Mouse (Mus musculus) left cerebral cortex, postnatal 36 days (tissue): Measurements from ENCODE around the gene Zfp62. TPM values are rescaled to one million over a fixed set of nuclear protein-coding genes. Genes with fewer than 3 reads are reported as not detected.
"Not testable (repeated sequence)": the region's sequence is repeated elsewhere in the genome, so short reads cannot be mapped to it uniquely, and the experiment has no call there.

ENCODE experiments used
- DNase-seq, 2 experiments: peaks; one replicate each; pipeline ENCODE4 v3.0.0; 2021 to 2022; ENCODE audit warnings: low spot score in 2 of 2, mixed read lengths in 1 of 2
- intact Hi-C: fragments of 180-260 bp; cut with DNase I; formaldehyde crosslinking; loops from one replicate; pipeline ENCODE4 v1.15.1; 2025
- total RNA-seq, 2 experiments: library from RNA; stranded (reverse); gene quantifications; 2 replicates each; pipeline ENCODE4 v1.2.3; 2021

The Zfp62 gene
- total RNA-seq = 10 to 100 TPM; 45.8 to 55.7 TPM

DNA sequence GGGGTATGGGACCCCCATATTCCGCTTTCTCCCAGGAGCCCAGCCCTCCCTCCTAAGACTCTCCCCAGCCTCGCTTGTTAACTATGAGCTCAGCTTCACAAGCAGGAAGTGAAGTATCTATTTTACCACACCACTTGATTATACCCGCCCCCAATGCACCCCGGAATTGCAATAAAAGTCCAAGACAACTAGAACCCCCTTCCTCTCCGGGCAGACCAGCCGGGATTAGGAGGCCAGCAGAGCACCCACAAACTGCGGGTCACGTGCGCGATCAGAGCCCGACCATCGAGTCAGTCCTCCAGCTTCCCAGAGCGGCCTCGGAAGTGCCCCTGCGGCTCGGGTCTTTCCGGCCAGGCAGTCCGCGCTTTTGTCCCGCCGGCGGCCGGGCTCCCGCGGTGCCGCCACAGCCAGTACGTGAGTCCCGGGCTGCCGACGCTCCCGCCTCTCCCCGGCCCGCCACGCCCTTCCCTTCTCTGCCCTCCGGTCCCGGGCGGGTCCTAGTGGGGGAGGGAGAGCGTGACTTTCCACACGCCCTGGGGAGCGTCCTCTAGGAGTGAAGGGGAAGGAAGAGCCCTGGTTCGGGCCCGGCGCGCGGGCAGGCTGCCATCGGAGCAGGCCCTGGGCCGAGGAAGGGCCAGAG, at the start of gene Zfp62:
TSS of gene Zfp62 (plus strand) at position 164 of the 640 bp plus-strand sequence.
- intact Hi-C loops = loop anchor here (2.0 to 5.0 kb wide), 2 partner anchors 48 to 386 kb away; partner anchors contain the start of gene Trim41
- peak; percentile 94 to 96 for DNase-seq

- intact Hi-C loops = no loop called here
- no peak for DNase-seq
Measured at GRCm38 (mm10) chr11:49154077-49154476, 49.0 kb upstream of the Zfp62 start, which contains the start of gene Olfr1394. Gene Olfr1394, plus strand, starts transcription at chr11:49154377.

GRCm38 (mm10) chr11:49156821-49157814, 46.0 kb upstream of the Zfp62 start:
- intact Hi-C loops = no loop called here
- DNase-seq = no peak

- intact Hi-C loops = no loop called here
- peak; percentile 17 to 21 for DNase-seq
Measured at GRCm38 (mm10) chr11:49168839-49169611, 34.1 kb upstream of the Zfp62 start.

DNA sequence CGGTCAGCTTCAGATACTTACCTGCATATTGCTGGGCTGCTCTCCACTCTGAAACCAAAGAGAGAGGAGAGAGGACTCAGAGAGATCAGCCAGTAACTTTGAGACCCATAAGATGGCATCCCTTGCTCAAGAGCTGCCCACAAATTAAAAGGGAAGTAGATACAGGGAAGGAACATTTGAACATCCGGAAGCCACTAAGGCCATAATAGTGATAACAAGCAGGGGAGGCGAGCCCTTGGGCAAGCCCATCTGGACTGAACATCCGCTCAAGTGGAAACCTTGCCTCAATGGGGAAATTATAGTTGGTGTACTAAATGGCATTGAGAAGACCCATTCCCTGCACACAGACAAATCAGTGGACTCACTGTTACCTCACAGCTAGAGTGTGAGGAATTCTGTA, 32.5 kb upstream of the Zfp62 start:
- intact Hi-C loops = no loop called here
- no peak for DNase-seq

GRCm38 (mm10) chr11:49175345-49175744, 27.7 kb upstream of the Zfp62 start:
- DNase-seq = no peak
- intact Hi-C loops = no loop called here

DNA sequence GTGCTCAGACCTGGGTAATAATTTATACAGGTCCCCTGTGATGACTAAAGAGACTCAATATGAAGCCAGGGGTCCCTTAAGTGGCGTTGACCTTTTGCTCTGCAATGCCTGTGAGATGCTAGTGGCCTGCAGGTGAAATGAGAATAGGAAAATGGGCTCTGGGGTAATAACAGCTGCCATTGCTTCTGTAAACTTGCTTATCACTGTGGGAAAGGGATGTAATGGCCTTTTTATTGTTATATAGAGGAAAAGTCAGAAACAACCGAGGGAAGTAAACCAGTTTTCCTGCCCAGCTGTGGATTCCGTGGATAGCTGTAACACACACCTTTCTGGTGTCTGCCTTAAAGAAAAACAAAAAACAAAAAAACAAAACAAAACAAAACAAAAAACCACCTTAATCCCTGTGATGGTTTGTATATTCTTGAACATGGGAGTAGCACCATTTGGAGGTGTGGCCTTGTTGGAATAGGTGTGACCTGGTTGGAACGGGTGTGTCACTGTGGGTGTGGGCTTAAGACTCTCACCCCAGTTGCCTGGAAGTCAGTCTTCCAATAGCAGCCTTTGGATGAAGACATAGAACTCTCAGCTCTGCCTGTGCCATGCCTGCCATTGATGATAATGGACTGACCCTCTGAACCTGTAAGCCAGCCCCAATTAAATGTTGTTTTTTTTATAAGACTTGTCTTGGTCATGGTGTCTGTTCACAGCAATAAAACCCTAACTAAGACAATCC, 26.9 kb upstream of the Zfp62 start:
- DNase-seq, intact Hi-C loops: not testable (repeated sequence)

- no peak for DNase-seq
- intact Hi-C loops = loop anchor here (10.0 kb wide), 1 partner anchor 308 kb away; the partner anchor contains the start of gene Irgm1
Measured at GRCm38 (mm10) chr11:49183172-49183571, 19.9 kb upstream of the Zfp62 start.

DNA sequence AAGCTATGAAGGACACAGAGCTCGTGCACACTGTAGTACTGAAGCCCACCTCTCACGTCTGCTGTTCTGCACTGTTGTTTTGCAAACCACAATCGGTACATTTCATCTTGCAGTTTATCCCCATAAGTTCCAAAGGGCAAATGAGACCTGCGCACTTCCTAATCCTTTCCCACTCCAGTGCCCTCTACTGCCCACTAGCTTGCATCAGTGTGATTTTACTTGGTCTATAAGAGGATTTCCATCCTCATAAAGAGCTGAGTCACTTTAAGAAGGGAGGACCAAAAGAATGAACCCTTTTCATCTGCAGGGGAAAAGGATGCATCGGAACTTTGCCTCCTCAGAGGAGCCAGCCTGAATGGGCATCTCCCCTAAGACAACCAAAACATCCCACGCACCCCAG, 16.6 kb upstream of the Zfp62 start:
- DNase-seq = no peak
- intact Hi-C loops = loop anchor here (5.0 to 10.0 kb wide), 2 partner anchors 66 to 312 kb away; partner anchors contain the start of gene Irgm1

DNA sequence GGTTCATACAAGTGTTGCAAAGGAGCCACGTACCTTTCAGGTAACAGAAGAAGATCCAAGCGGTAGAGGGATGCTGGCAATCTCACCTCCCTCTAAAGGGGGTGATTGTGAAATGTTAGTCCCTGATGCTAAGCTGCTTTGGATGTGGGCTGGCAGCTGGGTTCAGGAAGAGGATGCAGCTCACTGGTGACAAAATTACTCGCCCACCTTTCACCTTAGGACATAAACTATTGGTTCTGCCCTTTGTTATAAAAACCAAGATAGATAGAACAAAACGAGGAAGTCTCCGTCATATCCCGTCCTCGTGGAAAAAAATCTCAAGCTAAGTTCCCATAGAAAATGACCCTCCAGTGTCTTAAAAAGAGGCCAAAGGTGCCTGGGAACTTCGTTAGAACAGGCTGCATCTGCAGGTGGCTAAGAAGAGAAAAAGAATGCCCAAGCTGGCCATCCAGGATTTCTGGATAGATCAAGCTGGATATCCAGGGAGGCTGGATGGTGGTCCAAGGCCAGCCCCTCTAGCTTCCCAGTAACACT, 16.1 kb upstream of the Zfp62 start, which contains the start of gene Btnl9:
TSS of gene Btnl9 (minus strand) at position 205 of the 534 bp plus-strand sequence.
- intact Hi-C loops = loop anchor here (5.0 to 10.0 kb wide), 2 partner anchors 65 to 312 kb away; partner anchors contain the start of gene Irgm1
- no peak for DNase-seq

- intact Hi-C loops = loop anchor here (5.0 to 10.0 kb wide), 2 partner anchors 65 to 313 kb away; partner anchors contain the start of gene Irgm1
- DNase-seq = no peak
Measured at GRCm38 (mm10) chr11:49187701-49188100, 15.4 kb upstream of the Zfp62 start.

DNA sequence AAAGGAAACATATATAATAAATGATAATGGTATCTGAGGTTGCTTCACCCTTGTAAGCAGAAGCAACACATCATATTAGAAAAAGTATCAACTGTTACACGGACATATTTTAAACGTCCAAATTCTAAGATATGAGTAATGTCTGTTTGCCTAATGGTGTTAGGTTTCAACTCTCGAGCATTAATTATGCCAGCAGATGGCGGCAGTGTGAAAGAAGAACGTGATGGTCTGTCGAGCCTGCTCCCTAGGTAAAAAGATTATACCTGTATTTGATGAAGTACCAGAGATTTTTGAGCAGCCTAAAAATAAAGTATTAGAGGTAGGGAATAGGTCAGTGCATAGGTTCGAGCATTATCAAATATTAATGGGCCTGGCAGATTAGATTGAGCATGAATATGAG, 13.4 kb upstream of the Zfp62 start:
- DNase-seq = peak; percentile 27 to 52
- intact Hi-C loops = loop anchor here (1.0 to 10.0 kb wide), 4 partner anchors 63 to 345 kb away; partner anchors contain the start of gene Irgm1

DNA sequence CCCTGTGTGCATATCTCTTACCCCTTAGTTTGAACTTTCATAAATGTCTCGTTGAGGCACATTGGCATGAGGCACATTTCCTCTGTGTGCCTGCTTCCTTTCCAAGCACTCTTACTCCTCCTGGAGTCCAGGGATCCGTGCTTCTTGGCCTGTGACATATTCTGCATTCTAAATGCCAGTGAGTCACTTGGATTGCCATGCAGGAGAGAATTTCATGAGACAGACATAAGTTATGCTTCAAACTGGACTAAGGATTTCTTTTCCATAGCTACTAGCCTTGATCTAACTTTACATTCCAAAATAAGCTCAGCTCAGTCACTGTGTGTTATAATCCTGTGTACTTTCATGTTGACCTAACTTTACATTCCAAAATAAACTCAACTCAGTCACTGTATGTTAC, 12.0 kb upstream of the Zfp62 start:
- no peak for DNase-seq
- intact Hi-C loops = loop anchor here (10.0 kb wide), 1 partner anchor 344 kb away; no protein-coding TSS in a partner anchor

- intact Hi-C loops = loop anchor here (10.0 kb wide), 1 partner anchor 340 kb away; no protein-coding TSS in a partner anchor
- not testable (repeated sequence) for DNase-seq
Measured at GRCm38 (mm10) chr11:49194771-49195170, 8.3 kb upstream of the Zfp62 start.

DNA sequence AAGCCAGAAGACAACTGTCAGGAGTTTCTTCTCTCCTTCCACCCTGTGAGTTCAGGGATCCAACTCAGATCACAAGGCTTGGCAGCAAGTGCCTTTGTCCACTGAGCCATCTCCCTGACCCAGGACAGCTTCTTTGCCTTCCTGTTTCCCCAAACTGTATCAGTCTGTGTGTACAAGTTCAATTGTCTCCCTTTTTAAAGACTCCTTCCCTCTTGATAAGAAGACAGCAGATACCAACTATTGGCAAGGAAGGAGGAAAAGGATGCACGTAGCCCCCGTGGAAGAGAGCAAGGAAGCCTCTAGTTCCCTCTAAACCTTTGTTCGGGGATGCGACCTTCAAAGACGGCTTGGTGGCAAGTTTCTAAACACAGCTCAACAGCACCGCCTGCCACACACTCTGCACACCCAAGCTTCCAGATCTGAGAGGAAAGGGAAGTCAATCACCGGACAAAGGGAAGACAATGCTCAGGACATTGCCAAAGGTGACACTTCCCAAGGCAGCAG, 7.2 kb upstream of the Zfp62 start:
- DNase-seq = no peak
- intact Hi-C loops = loop anchor here (10.0 kb wide), 1 partner anchor 339 kb away; no protein-coding TSS in a partner anchor

DNA sequence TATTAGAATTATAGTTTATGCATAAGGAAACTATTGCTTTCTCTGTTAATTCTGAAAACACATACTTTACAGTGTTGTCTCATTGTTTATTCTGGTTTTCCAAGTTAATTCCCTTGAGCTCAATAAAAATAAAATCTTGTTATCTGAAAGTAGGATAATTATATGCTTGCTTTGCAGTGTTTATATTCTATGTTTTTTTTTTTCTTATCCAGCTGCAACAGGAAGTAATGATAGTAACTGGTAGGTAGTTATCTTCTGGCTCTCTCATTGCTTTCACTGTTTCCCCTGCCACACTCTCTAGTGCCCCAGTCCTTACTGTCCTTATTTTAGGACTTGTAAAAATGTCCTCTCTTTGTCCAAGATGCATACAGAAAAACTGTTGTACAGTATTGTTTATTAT, 2.4 kb upstream of the Zfp62 start:
- intact Hi-C loops = loop anchor here (5.0 kb wide), 1 partner anchor 383 kb away; the partner anchor contains the start of gene Trim41
- no peak for DNase-seq

DNA sequence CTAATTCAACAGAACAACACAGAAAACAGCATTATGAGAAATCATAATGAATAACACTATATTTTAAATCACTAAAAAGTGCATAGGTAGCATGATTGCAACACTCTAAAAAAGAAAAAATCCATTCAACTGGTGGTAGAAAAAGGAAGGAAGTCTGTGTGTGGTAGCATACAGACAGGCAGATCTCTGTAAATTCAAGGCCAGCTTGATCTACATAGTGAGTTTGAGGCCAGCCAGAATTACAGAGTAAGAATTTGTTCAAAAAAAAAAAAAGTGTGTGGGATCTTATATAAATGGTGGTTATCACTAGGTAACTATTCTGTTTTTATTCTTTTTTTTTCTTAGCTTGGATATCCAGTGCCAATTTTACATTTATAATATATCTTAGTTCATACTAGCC, 1.9 kb upstream of the Zfp62 start:
- no peak for DNase-seq
- intact Hi-C loops = loop anchor here (5.0 kb wide), 1 partner anchor 384 kb away; the partner anchor contains the start of gene Trim41

DNA sequence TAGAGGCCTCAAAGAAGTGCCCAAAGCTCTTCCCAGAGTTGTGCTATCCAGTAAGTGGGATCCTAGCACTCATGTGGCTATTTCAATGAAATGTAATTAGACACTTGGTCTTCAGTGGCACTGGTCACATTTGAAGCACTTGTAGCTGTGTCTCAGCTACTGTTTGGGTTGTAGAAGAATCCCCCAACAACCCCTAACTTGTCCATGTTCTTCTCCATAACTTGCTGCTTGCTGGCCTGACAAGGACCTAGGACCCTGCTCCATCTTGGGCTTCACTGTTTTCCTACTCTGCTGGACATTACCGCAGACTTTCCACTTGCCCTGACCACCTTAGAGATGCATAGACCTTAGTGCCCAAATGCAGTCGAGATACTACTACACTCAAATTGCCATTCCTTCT, 1.0 kb upstream of the Zfp62 start:
- intact Hi-C loops = loop anchor here (2.0 to 5.0 kb wide), 2 partner anchors 49 to 385 kb away; partner anchors contain the start of gene Trim41
- DNase-seq = no peak
